Mouse (Mus musculus) liver, adult 2 months (tissue): Measurements from ENCODE around the gene Hesx1.

Experiments
- CTCF ChIP-seq: fragments of 200-500 bp; IDR thresholded peaks from 2 replicates; pipeline ENCODE4 v1.5.1; 2011; ENCODE audit warnings: low read depth, low read length, control low read depth
- POLR2A ChIP-seq: fragments of 200-500 bp; IDR thresholded peaks from 2 replicates; pipeline ENCODE4 v1.6.1; 2011; ENCODE audit warnings: low read length, control low read depth; ENCODE audit not compliant: insufficient read depth; ENCODE audit errors: extremely low read depth

DNA sequence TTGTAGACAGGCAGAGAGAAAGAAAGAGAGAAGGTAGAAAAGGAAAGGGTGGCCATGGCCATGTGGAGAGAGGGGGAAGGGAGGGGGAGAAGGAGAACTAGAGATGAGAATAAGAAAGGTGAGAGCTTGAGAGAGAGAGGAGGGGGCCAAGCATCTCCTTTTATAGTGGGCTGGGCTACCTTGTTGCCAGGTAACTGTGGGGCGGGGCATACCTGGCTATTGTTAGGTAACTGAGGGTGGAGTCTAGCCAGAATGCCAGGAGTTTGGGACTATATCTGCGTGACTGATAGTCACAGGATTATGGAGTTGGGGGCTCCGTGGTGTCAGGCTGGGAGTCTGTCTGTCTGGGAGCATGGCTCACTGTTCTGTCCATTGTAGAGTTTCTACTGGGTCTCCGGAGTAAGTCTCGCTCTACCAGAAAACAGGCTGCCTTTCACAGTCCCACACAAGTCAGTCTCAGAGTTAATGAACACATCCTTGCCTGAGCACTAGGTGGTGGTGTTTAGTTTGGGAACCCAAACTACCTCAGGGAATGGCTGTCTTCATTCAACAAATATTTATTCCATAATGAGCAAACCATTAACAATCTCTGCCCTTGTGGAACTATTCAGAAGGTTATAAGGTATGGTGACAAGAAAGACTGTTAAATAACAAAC, 12.6 kb upstream of the Hesx1 start:
- TF ChIP-seq CTCF, result no peak
- TF ChIP-seq POLR2A, result no peak
